Mouse (Mus musculus) C2C12 (cell line): Measurements from ENCODE around the gene Erp44.

Source experiments
- CEBPB ChIP-seq: IDR thresholded peaks from one replicate; pipeline ENCODE4 v1.6.1; 2011; ENCODE audit warnings: low read depth, mild to moderate bottlenecking, control low read depth, moderate library complexity
- CTCF ChIP-seq: IDR thresholded peaks from one replicate; pipeline ENCODE4 v1.5.1; 2011; ENCODE audit not compliant: control insufficient read depth, insufficient read depth, insufficient read length
- FOSL1 ChIP-seq: IDR thresholded peaks from one replicate; pipeline ENCODE4 v1.8.0; 2011; ENCODE audit warnings: mild to moderate bottlenecking, low read length; ENCODE audit not compliant: poor library complexity, insufficient read depth, severe bottlenecking
- MAX ChIP-seq: IDR thresholded peaks from one replicate; pipeline ENCODE4 v1.6.1; 2011; ENCODE audit warnings: mild to moderate bottlenecking, control low read depth
- MYOD1 ChIP-seq: IDR thresholded peaks from one replicate; pipeline ENCODE4 v1.6.1; 2011; ENCODE audit warnings: low read depth; ENCODE audit not compliant: control insufficient read depth, insufficient read length
- USF1 ChIP-seq: IDR thresholded peaks from one replicate; pipeline ENCODE4 v1.6.1; 2011; ENCODE audit warnings: low read depth, mild to moderate bottlenecking, control low read depth, moderate library complexity

GRCm38 (mm10) chr4:48149492-48149891, 129.9 kb downstream of the Erp44 start:
- no peak for TF ChIP-seq CTCF
- TF ChIP-seq MAX, result no peak
- no peak for TF ChIP-seq CEBPB
- TF ChIP-seq MYOD1, result no peak
- no peak for TF ChIP-seq FOSL1
- TF ChIP-seq USF1, result no peak
